Mouse (Mus musculus): ENCODE results near the gene Hcls1. TPM values are rescaled to one million over a fixed set of nuclear protein-coding genes. Genes with fewer than 3 reads are reported as not detected.

Hcls1 gene
- polyA plus RNA-seq, 1 experiment: 3.3 TPM

DNA sequence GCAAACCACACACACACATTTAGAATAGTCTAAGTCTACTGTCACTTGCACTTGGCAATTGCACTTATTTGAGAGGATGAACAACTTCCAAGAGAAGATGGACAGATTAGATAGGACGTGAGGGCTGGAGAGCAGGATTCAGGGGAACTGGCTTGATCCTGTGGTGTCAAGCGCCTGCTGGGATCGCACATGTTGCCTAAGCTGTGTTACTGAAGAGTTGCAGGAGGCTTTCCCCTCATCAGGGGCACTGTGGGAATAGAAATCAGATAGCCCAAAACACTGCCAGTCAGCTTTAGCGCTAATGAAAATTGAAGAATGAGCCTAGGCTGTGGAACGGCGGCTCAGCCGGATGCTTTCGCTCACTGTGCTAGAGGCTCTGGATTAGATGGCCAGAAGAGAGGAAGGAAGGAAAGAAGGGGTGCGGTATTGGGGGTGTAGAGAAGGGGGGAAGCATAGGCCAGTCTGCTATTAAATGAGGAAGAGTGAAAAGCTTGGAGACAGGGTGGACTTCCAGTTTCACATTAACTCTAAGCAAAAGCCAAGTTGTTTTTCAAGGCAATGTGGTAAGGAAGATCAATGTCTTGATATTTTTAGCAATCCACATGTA lies 64.7 kb downstream of the Hcls1 start:
- Histone ChIP-seq H3K4me1 (ENCODE audit: control insufficient read depth, insufficient read depth, low read length) (no peaks in the 10 kb centered on the region), H3K27ac (ENCODE audit: insufficient read depth, low read length) (no peak overlapping the region), H3K27me3 (ENCODE audit: control insufficient read depth, insufficient read depth, low read length) (no peaks in the 10 kb centered on the region), H3K4me3 (replicated peaks; ENCODE audit: insufficient read depth, low read depth, low read length) (no peak overlapping the region)
- no peak for TF ChIP-seq CTCF (IDR thresholded peaks at IDR 0.05; ENCODE audit: borderline replicate concordance, insufficient read depth, low read depth, low read length)
- TF ChIP-seq POLR2A (IDR thresholded peaks at IDR 0.05; ENCODE audit: borderline replicate concordance, insufficient read depth, low read length): no peak
- DNase-seq: peak; percentile 73 to 87
- 39% methylated on average over 9 of the region's 9 CpGs for WGBS

DNA sequence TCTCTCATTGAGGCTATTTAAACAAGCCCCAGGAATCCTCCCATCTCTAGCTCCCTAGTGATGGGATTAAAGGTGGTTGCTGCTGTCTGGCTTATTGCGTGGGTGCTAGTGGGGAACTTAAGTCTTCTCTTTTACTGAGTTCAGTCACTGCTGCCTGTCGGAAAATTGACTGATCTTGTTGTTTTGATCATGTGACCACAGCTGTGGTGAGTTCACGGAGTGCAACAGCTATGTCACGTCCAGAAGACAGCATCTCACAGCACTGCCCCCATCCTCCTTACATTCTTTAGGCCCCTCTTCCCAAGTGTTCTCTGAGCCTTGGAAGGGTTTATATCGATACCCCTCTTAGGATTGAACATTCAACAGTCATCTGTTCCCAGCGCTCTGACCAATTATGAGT lies 74.5 kb downstream of the Hcls1 start:
- H3K27me3 ChIP-seq (ENCODE audit: control insufficient read depth, insufficient read depth, low read length): no peaks in the 10 kb centered on the region
- 75% methylated on average over 6 of the region's 6 CpGs for WGBS
- no peak for DNase-seq
- H3K27ac ChIP-seq (ENCODE audit: insufficient read depth, low read length): no peak overlapping the region
- H3K4me3 ChIP-seq (replicated peaks; ENCODE audit: insufficient read depth, low read depth, low read length): no peak overlapping the region
- no peak for TF ChIP-seq CTCF (IDR thresholded peaks at IDR 0.05; ENCODE audit: borderline replicate concordance, insufficient read depth, low read depth, low read length)
- TF ChIP-seq POLR2A (IDR thresholded peaks at IDR 0.05; ENCODE audit: borderline replicate concordance, insufficient read depth, low read length): no peak
- H3K4me1 ChIP-seq (ENCODE audit: control insufficient read depth, insufficient read depth, low read length): peaks cover 3% of the 10 kb centered on the region; the same call in 1 of the 2 replicates

DNA sequence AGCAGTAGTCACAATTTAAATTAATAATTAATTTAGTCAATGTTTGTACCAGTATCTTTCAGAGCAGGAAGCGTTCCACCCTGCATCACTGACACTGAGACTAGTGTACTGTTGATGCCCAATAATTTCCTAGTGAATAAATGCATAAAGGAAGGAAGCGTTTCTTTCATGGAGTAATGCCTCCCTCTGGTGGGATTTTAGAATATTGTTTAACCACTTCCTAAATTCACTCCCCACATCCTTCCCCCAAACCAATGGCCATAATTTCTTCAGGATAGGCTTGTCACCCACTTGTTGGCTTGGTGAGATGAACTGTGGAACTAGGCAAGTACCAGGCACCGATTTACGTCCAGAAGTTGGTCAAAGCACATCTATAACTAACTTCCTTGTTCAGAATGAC lies 75.6 kb downstream of the Hcls1 start:
- 37% methylated on average over 4 of the region's 4 CpGs for WGBS
- peak; percentile 43 to 62 for DNase-seq
- Histone ChIP-seq H3K4me1 (ENCODE audit: control insufficient read depth, insufficient read depth, low read length) (peaks cover 3% of the 10 kb centered on the region; the same call in 1 of the 2 replicates), H3K27me3 (ENCODE audit: control insufficient read depth, insufficient read depth, low read length) (no peaks in the 10 kb centered on the region), H3K27ac (ENCODE audit: insufficient read depth, low read length) (no peak overlapping the region), H3K4me3 (replicated peaks; ENCODE audit: insufficient read depth, low read depth, low read length) (no peak overlapping the region)
- TF ChIP-seq CTCF (IDR thresholded peaks at IDR 0.05; ENCODE audit: borderline replicate concordance, insufficient read depth, low read depth, low read length): peak; percentile 53; the same call in 1 of the 2 replicates
- no peak for TF ChIP-seq POLR2A (IDR thresholded peaks at IDR 0.05; ENCODE audit: borderline replicate concordance, insufficient read depth, low read length)

DNA sequence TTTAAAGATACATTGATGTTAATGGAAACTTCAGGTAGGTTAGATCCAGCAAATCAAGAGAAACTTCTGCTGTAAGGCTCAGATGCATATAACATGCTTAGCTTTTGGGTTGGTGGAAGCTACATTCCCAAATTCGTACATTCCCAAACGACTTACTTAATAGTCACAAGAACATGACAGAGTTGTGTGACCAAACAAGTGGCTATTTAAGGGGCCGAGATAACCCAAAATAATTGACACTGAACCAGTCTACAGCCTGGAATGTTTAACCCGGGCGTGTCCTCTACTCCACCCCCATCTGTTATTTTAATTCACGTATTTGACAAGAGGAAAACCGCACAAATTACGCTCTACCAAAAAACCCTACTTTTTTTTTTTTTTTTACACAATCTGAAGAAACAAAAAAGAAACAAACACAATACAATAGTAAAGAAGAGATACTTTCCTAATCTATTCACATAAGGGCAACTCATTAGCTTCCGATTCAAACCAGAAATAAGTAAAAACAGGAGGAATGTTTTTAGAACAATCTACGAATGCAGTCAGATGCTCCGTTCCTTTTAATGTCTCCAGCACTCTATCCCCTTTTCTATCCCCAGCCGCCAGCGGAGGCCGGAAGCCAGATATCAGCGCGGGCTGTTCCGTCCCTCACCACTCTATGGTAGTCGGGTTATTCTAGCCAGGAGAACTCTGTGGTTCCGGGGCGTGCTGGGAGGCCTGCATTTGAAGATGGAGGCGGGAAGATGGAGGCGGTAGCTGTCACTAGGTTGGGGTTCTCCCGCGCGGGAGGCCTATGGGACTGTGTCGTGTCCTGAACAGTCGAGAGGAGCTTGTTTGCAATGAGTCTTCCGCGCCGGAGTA lies 76.5 kb downstream of the Hcls1 start, which contains the start of gene Polq:
Polq (plus strand) TSS at position 726 of the 861 bp plus-strand sequence.
- DNase-seq: peak; percentile 92
- Histone ChIP-seq H3K27ac (ENCODE audit: insufficient read depth, low read length) (no peak within 1 kb of the TSS), H3K4me3 (replicated peaks; ENCODE audit: insufficient read depth, low read depth, low read length) (peak within 1 kb of the TSS; percentile 87), H3K27me3 (ENCODE audit: control insufficient read depth, insufficient read depth, low read length) (no peaks in the 10 kb centered on the region), H3K4me1 (ENCODE audit: control insufficient read depth, insufficient read depth, low read length) (peaks cover 3% of the 10 kb centered on the region; the same call in 1 of the 2 replicates)
- 2% methylated on average over 30 of the region's 30 CpGs for WGBS
- TF ChIP-seq POLR2A (IDR thresholded peaks at IDR 0.05; ENCODE audit: borderline replicate concordance, insufficient read depth, low read length): peak; percentile 61; the same call in 1 of the 2 replicates
- no peak for TF ChIP-seq CTCF (IDR thresholded peaks at IDR 0.05; ENCODE audit: borderline replicate concordance, insufficient read depth, low read depth, low read length)

DNA sequence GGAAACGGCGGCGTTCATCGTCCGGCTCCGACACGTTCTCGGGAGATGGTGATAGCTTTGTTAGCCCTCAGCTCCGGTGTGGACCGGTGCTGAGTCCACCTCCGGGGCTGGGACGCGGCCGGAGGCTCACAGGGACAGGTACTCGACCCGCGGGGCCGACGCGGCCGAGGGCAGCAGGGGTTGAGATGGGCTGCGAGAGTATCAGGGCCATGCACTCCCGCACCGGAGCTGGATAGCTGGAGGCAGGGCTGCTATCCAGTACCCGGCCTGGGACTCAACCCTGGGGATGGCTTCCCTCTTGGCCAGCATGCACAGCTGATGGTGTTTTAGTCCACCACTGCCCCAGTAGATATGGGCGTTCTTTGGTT lies 77.1 kb downstream of the Hcls1 start:
- peaks cover 3% of the 10 kb centered on the region; the same call in 1 of the 2 replicates for H3K4me1 ChIP-seq (ENCODE audit: control insufficient read depth, insufficient read depth, low read length)
- H3K27me3 ChIP-seq (ENCODE audit: control insufficient read depth, insufficient read depth, low read length): no peaks in the 10 kb centered on the region
- H3K27ac ChIP-seq (ENCODE audit: insufficient read depth, low read length): no peak overlapping the region
- no peak for TF ChIP-seq POLR2A (IDR thresholded peaks at IDR 0.05; ENCODE audit: borderline replicate concordance, insufficient read depth, low read length)
- TF ChIP-seq CTCF (IDR thresholded peaks at IDR 0.05; ENCODE audit: borderline replicate concordance, insufficient read depth, low read depth, low read length): no peak
- no peak for DNase-seq
- H3K4me3 ChIP-seq (replicated peaks; ENCODE audit: insufficient read depth, low read depth, low read length): peak overlapping the region; percentile 87
- under 1% methylated on average over 26 of the region's 26 CpGs for WGBS

DNA sequence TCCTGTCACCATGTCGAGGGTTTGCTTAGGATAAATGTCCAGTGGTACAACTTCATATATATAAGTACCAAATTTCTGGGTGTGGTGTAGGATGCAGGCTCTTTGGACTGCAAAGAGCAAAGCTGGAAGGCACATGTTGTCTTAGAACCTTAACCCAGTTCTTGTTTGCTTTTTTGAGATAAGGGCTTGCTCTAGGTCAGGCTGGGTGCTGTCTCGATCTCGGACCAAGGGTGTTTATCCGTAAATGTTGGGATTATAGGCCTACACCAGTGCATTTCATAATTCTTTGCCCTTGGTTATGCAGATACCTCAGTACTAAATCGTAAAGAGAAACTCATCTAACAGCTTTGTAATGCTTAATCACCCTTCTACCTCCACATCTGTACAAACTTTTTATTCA lies 77.6 kb downstream of the Hcls1 start:
- no peak overlapping the region for H3K27ac ChIP-seq (ENCODE audit: insufficient read depth, low read length)
- H3K4me3 ChIP-seq (replicated peaks; ENCODE audit: insufficient read depth, low read depth, low read length): no peak overlapping the region
- 57% methylated on average over 5 of the region's 5 CpGs for WGBS
- peaks cover 3% of the 10 kb centered on the region; the same call in 1 of the 2 replicates for H3K4me1 ChIP-seq (ENCODE audit: control insufficient read depth, insufficient read depth, low read length)
- TF ChIP-seq POLR2A (IDR thresholded peaks at IDR 0.05; ENCODE audit: borderline replicate concordance, insufficient read depth, low read length) (no peak), CTCF (IDR thresholded peaks at IDR 0.05; ENCODE audit: borderline replicate concordance, insufficient read depth, low read depth, low read length) (no peak)
- DNase-seq: no peak
- no peaks in the 10 kb centered on the region for H3K27me3 ChIP-seq (ENCODE audit: control insufficient read depth, insufficient read depth, low read length)

Other genes starting within 250 kb of the Hcls1 start
- 0.70 and 0.77 TPM in 2 replicates for gene Ildr1, start 241.0 kb upstream of the Hcls1 start, polyA plus RNA-seq (2012; rRNA removed)
- 13.1 and 26.7 TPM in 2 replicates for gene Slc15a2, start 150.0 kb upstream of the Hcls1 start, polyA plus RNA-seq (2012; rRNA removed)
- 30.2 and 31.4 TPM in 2 replicates for gene Iqcb1, start 106.6 kb upstream of the Hcls1 start, polyA plus RNA-seq (2012; rRNA removed)
- 2.4 and 3.1 TPM in 2 replicates for gene Eaf2, start 60.0 kb upstream of the Hcls1 start, polyA plus RNA-seq (2012; rRNA removed)
- gene Golgb1, start 59.8 kb upstream of the Hcls1 start, polyA plus RNA-seq (2012; rRNA removed): 49.0 and 49.1 TPM in 2 replicates
- gene Fbxo40, start 55.5 kb downstream of the Hcls1 start, polyA plus RNA-seq (2012; rRNA removed): 1.1 and 1.9 TPM in 2 replicates
- 0.81 and 0.90 TPM in 2 replicates for gene Polq, start 76.8 kb downstream of the Hcls1 start, polyA plus RNA-seq (2012; rRNA removed)